Mouse (Mus musculus) erythroblast, embryonic 14.5 days (primary cell): ENCODE data around the gene Ermap. TPM values are rescaled to one million over a fixed set of nuclear protein-coding genes. Genes with fewer than 3 reads are reported as not detected.

Experiments
- H3K27me3 ChIP-seq: 2 replicates; pipeline ENCODE4 v1.6.1; 2012; ENCODE audit warnings: inconsistent platforms; ENCODE audit not compliant: control insufficient read depth
- H3K36me3 ChIP-seq: 2 replicates; pipeline ENCODE4 v1.6.1; 2012; ENCODE audit warnings: mild to moderate bottlenecking, inconsistent platforms; ENCODE audit not compliant: control insufficient read depth
- H3K4me1 ChIP-seq: 2 replicates; pipeline ENCODE4 v1.6.1; 2012; ENCODE audit warnings: inconsistent platforms; ENCODE audit not compliant: control insufficient read depth
- H3K4me3 ChIP-seq: replicated peaks from 2 replicates; pipeline ENCODE3; 2012; ENCODE audit warnings: moderate library complexity, mild to moderate bottlenecking, inconsistent platforms
- H3K9me3 ChIP-seq: 2 replicates; pipeline ENCODE4 v1.6.1; 2012; ENCODE audit warnings: low read length, inconsistent platforms, mixed read lengths; ENCODE audit not compliant: control insufficient read depth
- GATA1 ChIP-seq: IDR thresholded peaks from 2 replicates; pipeline ENCODE4 v1.6.1; 2012; ENCODE audit warnings: low read length, inconsistent platforms, mixed read lengths
- TAL1 ChIP-seq: IDR thresholded peaks from 3 replicates; pipeline ENCODE4 v1.6.1; 2012; ENCODE audit warnings: low read length, inconsistent platforms, mixed read lengths
- polyA plus RNA-seq: library from polyadenylated mRNA; stranded (reverse); fragments of >175 nt; gene quantifications from 2 replicates; pipeline ENCODE4 v1.2.3, GENCODE M21; 2012

Ermap gene
- polyA plus RNA-seq, 1 experiment, result 27.7 TPM

DNA sequence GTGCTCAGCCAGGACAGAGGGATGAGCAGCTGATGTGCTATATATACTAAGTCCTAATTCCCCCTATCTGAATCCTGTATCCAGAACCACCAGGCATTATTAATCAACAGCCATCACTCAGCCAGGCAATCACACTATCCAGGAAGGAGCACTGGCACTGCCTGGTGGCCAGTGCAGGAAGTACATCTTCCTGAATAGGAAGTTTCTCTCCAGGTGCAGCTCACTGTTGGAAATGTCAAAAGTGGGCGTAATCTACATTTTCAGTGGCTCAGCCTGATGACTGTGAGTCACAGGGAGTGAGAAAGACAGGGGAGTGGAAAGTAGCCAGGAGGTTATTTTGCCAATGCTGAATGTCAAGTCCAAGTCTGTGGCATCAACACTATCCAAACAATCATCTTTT, 33.9 kb upstream of the Ermap start:
- peaks cover 46% of the 10 kb centered on the region for H3K36me3 ChIP-seq
- TF ChIP-seq GATA1, result no peak
- no peak for TF ChIP-seq TAL1

GRCm38 (mm10) chr4:119218169-119218568, 28.4 kb upstream of the Ermap start, which contains the start of gene Tmem269:
Gene Tmem269 (minus strand): TSS chr4:119218217.
- peaks cover 31% of the 10 kb centered on the region for H3K27me3 ChIP-seq
- H3K36me3 ChIP-seq, result no peaks in the 10 kb centered on the region
- no peaks in the 10 kb centered on the region for H3K9me3 ChIP-seq
- H3K4me3 ChIP-seq, result no peak within 1 kb of the TSS
- peaks cover 8% of the 10 kb centered on the region for H3K4me1 ChIP-seq
- TF ChIP-seq TAL1 (no peak), GATA1 (no peak)

More for the DNA sequence above, 33.9 kb upstream of the Ermap start:
- H3K9me3 ChIP-seq, result no peaks in the 10 kb centered on the region
- peaks cover 42% of the 10 kb centered on the region for H3K4me1 ChIP-seq
- H3K27me3 ChIP-seq, result peaks cover 2% of the 10 kb centered on the region; the same call in 1 of the 2 replicates
- H3K4me3 ChIP-seq, result no peak overlapping the region

GRCm38 (mm10) chr4:119216667-119217066, 26.9 kb upstream of the Ermap start:
- H3K36me3 ChIP-seq, result no peaks in the 10 kb centered on the region
- H3K27me3 ChIP-seq, result peaks cover 31% of the 10 kb centered on the region
- no peaks in the 10 kb centered on the region for H3K9me3 ChIP-seq
- no peak overlapping the region for H3K4me3 ChIP-seq
- TF ChIP-seq TAL1 (no peak), GATA1 (no peak)
- H3K4me1 ChIP-seq, result no peaks in the 10 kb centered on the region; the same call in 1 of the 2 replicates

- Histone ChIP-seq H3K9me3 (no peaks in the 10 kb centered on the region), H3K27me3 (peaks cover 2% of the 10 kb centered on the region; the same call in 1 of the 2 replicates), H3K4me3 (no peak overlapping the region), H3K4me1 (peaks cover 22% of the 10 kb centered on the region), H3K36me3 (peaks cover 31% of the 10 kb centered on the region)
- TF ChIP-seq TAL1 (no peak), GATA1 (no peak)
These were observed 14.9 kb upstream of the Ermap start for GRCm38 (mm10) chr4:119204672-119205071.

- H3K4me1 ChIP-seq, result peaks cover 74% of the 10 kb centered on the region
- no peaks in the 10 kb centered on the region for H3K27me3 ChIP-seq
- TF ChIP-seq TAL1 (no peak), GATA1 (no peak)
- no peaks in the 10 kb centered on the region for H3K9me3 ChIP-seq
- peaks cover 63% of the 10 kb centered on the region for H3K36me3 ChIP-seq
- peak overlapping the region; percentile 40 for H3K4me3 ChIP-seq
These were observed 8.3 kb upstream of the Ermap start for GRCm38 (mm10) chr4:119198105-119198504.

DNA sequence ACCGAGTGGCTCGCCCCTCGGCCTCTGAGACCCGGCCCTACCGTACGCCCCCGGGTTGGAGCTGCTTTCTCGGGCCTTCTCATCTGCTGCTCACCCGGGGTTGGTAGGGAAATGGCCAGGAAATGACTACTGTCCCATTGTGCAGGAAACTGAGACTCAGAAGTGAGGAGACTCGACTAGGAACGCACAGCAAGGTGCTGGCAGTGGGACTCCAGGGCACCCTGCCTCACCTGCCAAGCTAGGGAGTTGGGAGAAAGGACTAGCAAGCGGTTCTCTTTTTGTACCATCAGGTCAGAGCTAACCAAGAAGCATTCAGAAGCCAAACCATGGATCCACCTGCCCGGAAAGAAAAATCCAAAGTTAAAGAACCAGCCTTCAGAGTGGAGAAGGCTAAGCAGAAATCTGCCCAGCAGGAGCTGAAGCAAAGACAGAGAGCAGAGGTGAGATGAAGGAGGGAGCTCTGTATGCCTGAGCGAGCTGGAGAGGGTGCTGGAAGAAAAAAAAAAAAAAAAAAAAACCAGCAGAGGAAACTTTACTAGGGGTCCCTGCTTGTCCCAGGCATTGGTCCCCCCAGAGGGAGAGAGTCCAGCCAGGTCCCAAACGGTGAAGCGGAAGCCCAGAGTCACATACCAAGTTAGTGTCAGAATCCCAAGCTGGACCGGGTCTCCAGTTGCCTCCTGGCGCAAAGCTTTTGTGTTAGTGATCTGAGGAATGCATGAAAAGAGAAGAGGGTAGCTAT, 5.9 kb upstream of the Ermap start:
- TF ChIP-seq GATA1 (no peak), TAL1 (no peak)
- H3K9me3 ChIP-seq, result no peaks in the 10 kb centered on the region
- peak overlapping the region; percentile 73 for H3K4me3 ChIP-seq
- no peaks in the 10 kb centered on the region for H3K27me3 ChIP-seq
- H3K4me1 ChIP-seq, result peaks cover 88% of the 10 kb centered on the region
- H3K36me3 ChIP-seq, result peaks cover 41% of the 10 kb centered on the region

DNA sequence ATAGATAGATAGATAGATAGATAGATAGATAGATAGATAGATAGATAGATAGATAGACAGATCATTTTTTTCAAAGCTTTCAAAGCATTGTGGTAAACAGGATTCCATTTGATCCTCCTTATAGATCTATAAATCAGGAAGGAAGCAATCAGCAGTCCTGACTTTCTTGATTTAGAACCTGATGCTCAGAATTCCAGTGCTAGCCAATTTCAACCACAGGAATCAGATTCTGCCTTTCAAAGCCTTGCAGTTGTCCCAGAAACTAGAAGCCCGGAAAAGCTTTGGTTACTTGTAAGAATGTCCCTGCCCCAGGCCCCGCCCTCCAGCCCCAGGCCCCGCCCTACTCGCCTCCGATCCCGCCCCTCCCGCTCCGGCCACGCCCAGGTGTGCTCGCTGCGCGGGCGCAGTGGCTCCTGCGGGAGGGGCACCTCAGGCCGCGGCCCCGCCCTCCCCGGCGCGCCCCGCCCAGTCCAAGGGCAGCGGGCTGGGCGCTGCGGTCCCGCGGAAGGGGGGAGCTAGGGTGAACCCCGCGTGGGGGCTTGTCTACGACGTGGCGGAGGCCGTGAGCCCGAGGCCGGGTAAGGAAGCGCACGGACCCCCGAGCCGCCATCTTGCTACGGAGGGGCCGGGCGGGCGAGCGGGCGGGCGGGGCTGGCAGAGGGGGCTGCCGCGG, 5.2 kb upstream of the Ermap start, which contains the start of gene Svbp:
Gene Svbp (plus strand): TSS at position 398 of the 673 bp plus-strand sequence.
- Histone ChIP-seq H3K4me1 (peaks cover 91% of the 10 kb centered on the region), H3K4me3 (peak within 1 kb of the TSS; percentile 73), H3K27me3 (no peaks in the 10 kb centered on the region), H3K9me3 (no peaks in the 10 kb centered on the region), H3K36me3 (peaks cover 36% of the 10 kb centered on the region)
- TF ChIP-seq GATA1 (no peak), TAL1 (no peak)

GRCm38 (mm10) chr4:119192757-119193156, 2.9 kb upstream of the Ermap start:
- Histone ChIP-seq H3K9me3 (no peaks in the 10 kb centered on the region), H3K27me3 (no peaks in the 10 kb centered on the region), H3K36me3 (peaks cover 31% of the 10 kb centered on the region), H3K4me1 (peaks cover 79% of the 10 kb centered on the region), H3K4me3 (no peak overlapping the region)
- no peak for TF ChIP-seq TAL1
- TF ChIP-seq GATA1, result no peak

DNA sequence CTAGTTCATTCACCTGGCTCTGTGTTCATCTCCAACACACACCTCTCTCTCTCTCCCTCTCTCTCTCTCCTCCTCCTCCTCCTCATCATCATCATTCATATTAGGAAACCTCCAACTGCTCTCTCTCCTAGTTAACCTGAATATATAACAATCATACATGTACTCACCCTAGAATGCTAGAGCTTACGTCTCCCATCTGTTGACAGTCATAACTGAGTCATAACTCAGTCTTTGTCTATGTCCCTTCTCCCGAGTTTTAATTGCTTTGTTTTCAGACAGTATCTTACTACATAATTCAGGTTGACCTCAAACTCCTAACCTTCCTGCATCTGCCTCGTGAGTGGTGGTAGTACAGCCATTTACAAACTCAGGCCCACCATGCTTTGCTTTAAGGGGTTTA, 1.5 kb upstream of the Ermap start:
- H3K4me3 ChIP-seq, result peak overlapping the region; percentile 70

More for the DNA sequence above, 1.5 kb upstream of the Ermap start:
- Histone ChIP-seq H3K36me3 (peaks cover 32% of the 10 kb centered on the region), H3K4me1 (peaks cover 78% of the 10 kb centered on the region), H3K27me3 (no peaks in the 10 kb centered on the region), H3K9me3 (no peaks in the 10 kb centered on the region)
- TF ChIP-seq GATA1 (no peak), TAL1 (no peak)
